Comparison of ENCODE assay signal across 14 mouse cellular contexts in the genomic region with DNA sequence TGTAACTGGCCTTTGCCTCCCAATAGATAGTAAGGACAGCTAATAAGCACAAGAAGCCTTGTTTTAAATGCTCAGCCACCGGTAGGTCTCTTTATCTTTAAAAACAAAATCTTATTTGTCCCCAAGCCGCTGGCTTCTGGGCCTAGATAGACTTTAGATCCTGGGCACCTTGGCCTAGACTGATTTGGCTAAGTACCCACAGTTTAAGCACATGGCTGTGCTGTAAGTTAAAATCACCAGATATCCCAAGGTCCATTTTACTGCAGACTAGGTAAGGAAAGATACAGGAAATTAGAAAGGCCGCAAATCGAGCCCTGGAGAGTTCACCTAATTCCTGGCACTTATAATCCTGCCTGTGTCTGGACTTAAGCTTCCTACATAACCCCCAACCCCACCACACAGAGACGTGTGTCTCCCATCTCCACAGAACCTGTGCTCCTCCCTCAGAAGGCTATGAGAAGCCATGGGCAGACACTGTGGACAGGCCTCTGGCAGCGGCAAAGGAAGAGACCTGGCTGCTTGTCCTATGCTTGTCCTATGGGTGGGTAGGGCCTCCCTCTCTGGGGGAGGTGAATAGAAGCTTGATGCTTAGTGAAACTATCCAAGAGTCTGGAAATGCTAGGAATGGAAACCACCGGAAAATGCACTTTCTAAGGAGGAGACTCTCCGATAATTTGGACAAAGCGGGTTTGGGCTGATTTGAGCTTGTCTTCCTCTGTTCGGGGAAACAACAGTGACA. TPM values are rescaled to one million over a fixed set of nuclear protein-coding genes. Genes with fewer than 3 reads are reported as not detected.
A peak's percentile ranks its signal among the peaks of the same experiment; 100 is the strongest.
DNase-seq lines count a peak whose midpoint lies in the region; ATAC-seq and TF ChIP-seq lines count a peak whose summit lies in the region.
"Had no signal": no experiment of that assay in that cellular context is flagged by ENCODE, and none has a peak within 500 bp of the region (broad histone marks: within the 10 kb centered on the region; RNA-seq: fewer than 3 reads in every experiment).

No protein-coding gene starts in this region.

- no peak for TF ChIP-seq CTCF in cerebellum, adult 2 months (IDR thresholded peaks at IDR 0.05; ENCODE audit: borderline replicate concordance, insufficient read depth, low read depth, low read length)

- no peak overlapping the region for H3K4me3 ChIP-seq in cerebellum, adult 2 months (replicated peaks; ENCODE audit: insufficient read depth, low read depth, low read length)
- no peak overlapping the region for H3K4me3 ChIP-seq in hindbrain, embryonic 13.5 days
- no peak overlapping the region for H3K4me3 ChIP-seq in hindbrain, embryonic 12.5 days
- no peak overlapping the region for H3K4me3 ChIP-seq in embryonic facial prominence, embryonic 10.5 days
- no peak overlapping the region for H3K4me3 ChIP-seq in midbrain, embryonic 16.5 days (ENCODE audit: low read depth, low read length)
- H3K4me3 ChIP-seq: heart, embryonic 13.5 days; myocyte; stomach, embryonic 15.5 days had no signal

- 37% methylated on average over 10 of the region's 10 CpGs for WGBS in cerebellum, adult 2 months
- 27% methylated on average over 10 of the region's 10 CpGs for WGBS in hindbrain, embryonic 13.5 days
- WGBS in hindbrain, embryonic 12.5 days = 15% methylated on average over 10 of the region's 10 CpGs
- 6% methylated on average over 10 of the region's 10 CpGs for WGBS in embryonic facial prominence, embryonic 10.5 days
- whole genome bisulfite sequencing in midbrain, embryonic 16.5 days = 38% methylated on average over 10 of the region's 10 CpGs

- no peaks in the 10 kb centered on the region for H3K36me3 ChIP-seq in hindbrain, embryonic 13.5 days
- no peaks in the 10 kb centered on the region for H3K36me3 ChIP-seq in hindbrain, embryonic 12.5 days
- H3K36me3 ChIP-seq in embryonic facial prominence, embryonic 10.5 days (replicated peaks) = no peaks in the 10 kb centered on the region
- no peaks in the 10 kb centered on the region for H3K36me3 ChIP-seq in midbrain, embryonic 16.5 days (ENCODE audit: control insufficient read depth, insufficient read depth, low read length)
- H3K36me3 ChIP-seq: heart, embryonic 13.5 days; stomach, embryonic 15.5 days had no signal

- H3K4me2 ChIP-seq in hindbrain, embryonic 13.5 days = peak overlapping the region; percentile 32; the same call in 1 of the 2 replicates
- H3K4me2 ChIP-seq in hindbrain, embryonic 12.5 days (replicated peaks) = no peak overlapping the region
- no peak overlapping the region; the same call in 1 of the 2 replicates for H3K4me2 ChIP-seq in midbrain, embryonic 16.5 days (ENCODE audit: low read length)
- H3K4me2 ChIP-seq: heart, embryonic 13.5 days; stomach, embryonic 15.5 days had no signal

- H3K27me3 ChIP-seq in cerebellum, adult 2 months (ENCODE audit: control insufficient read depth, insufficient read depth, low read length) = no peaks in the 10 kb centered on the region
- peaks cover 93% of the 10 kb centered on the region for H3K27me3 ChIP-seq in hindbrain, embryonic 13.5 days
- peaks cover 99% of the 10 kb centered on the region for H3K27me3 ChIP-seq in hindbrain, embryonic 12.5 days
- H3K27me3 ChIP-seq in embryonic facial prominence, embryonic 10.5 days (replicated peaks; ENCODE audit: low read depth, poor library complexity, severe bottlenecking) = peaks cover 100% of the 10 kb centered on the region
- peaks cover 69% of the 10 kb centered on the region for H3K27me3 ChIP-seq in midbrain, embryonic 16.5 days (ENCODE audit: control insufficient read depth, insufficient read depth, low read depth, low read length)

- H3K9me3 ChIP-seq in hindbrain, embryonic 13.5 days = no peaks in the 10 kb centered on the region
- no peaks in the 10 kb centered on the region for H3K9me3 ChIP-seq in hindbrain, embryonic 12.5 days (replicated peaks)
- no peaks in the 10 kb centered on the region for H3K9me3 ChIP-seq in embryonic facial prominence, embryonic 10.5 days
- no peaks in the 10 kb centered on the region for H3K9me3 ChIP-seq in midbrain, embryonic 16.5 days (replicated peaks; ENCODE audit: control insufficient read depth, low read length, poor library complexity, severe bottlenecking)
- H3K9me3 ChIP-seq: heart, embryonic 13.5 days; stomach, embryonic 15.5 days had no signal

- no peak for TF ChIP-seq POLR2A in cerebellum, adult 2 months (IDR thresholded peaks at IDR 0.05; ENCODE audit: borderline replicate concordance, insufficient read depth, low read length)

- DNase-seq in cerebellum, adult 2 months = peak; percentile 37 to 51
- no peak for DNase-seq in cerebellum, adult 11-12 months
- peak; percentile 41 for DNase-seq in embryonic facial prominence, embryonic 10.5 days (ENCODE audit: low spot score)
- no peak for DNase-seq in ovary, postnatal 10 days (ENCODE audit: low spot score)
- no peak for DNase-seq in frontal cortex, postnatal 14 days (ENCODE audit: low spot score in 2 of 2)
- DNase-seq: lung, postnatal 14 days; right cerebral cortex, adult 18-20 months had no signal

- ATAC-seq in hindbrain, embryonic 13.5 days (ENCODE audit: low FRiP score) = no peak
- ATAC-seq in hindbrain, embryonic 12.5 days (ENCODE audit: low FRiP score) = no peak
- ATAC-seq in midbrain, embryonic 16.5 days = no peak
- ATAC-seq: intestine, embryonic 16.5 days had no signal

- no peak overlapping the region; the same call in 1 of the 2 replicates for H3K9ac ChIP-seq in hindbrain, embryonic 13.5 days
- no peak overlapping the region for H3K9ac ChIP-seq in hindbrain, embryonic 12.5 days
- 0 out of 2 replicates have a peak overlapping the region, but pooled peaks have one; percentile 38 for H3K9ac ChIP-seq in midbrain, embryonic 16.5 days (ENCODE audit: low read depth, low read length)
- H3K9ac ChIP-seq: heart, embryonic 13.5 days; stomach, embryonic 15.5 days had no signal

- H3K4me1 ChIP-seq in cerebellum, adult 2 months (ENCODE audit: control insufficient read depth, insufficient read depth, low read length) = peaks cover 51% of the 10 kb centered on the region
- H3K4me1 ChIP-seq in hindbrain, embryonic 13.5 days (replicated peaks) = peaks cover 55% of the 10 kb centered on the region
- H3K4me1 ChIP-seq in hindbrain, embryonic 12.5 days = peaks cover 41% of the 10 kb centered on the region
- peaks cover 20% of the 10 kb centered on the region for H3K4me1 ChIP-seq in embryonic facial prominence, embryonic 10.5 days
- H3K4me1 ChIP-seq in midbrain, embryonic 16.5 days (ENCODE audit: control insufficient read depth, insufficient read depth, low read length) = peaks cover 19% of the 10 kb centered on the region

- peak overlapping the region; percentile 80 for H3K27ac ChIP-seq in cerebellum, adult 2 months (ENCODE audit: insufficient read depth, low read length)
- H3K27ac ChIP-seq in hindbrain, embryonic 13.5 days = peak overlapping the region; percentile 30
- H3K27ac ChIP-seq in hindbrain, embryonic 12.5 days = no peak overlapping the region
- no peak overlapping the region for H3K27ac ChIP-seq in embryonic facial prominence, embryonic 10.5 days (replicated peaks)
- peak overlapping the region; percentile 77 for H3K27ac ChIP-seq in midbrain, embryonic 16.5 days (ENCODE audit: low read length)
- H3K27ac ChIP-seq: heart, embryonic 13.5 days; stomach, embryonic 15.5 days had no signal

RNA-seq across cellular contexts. Expression of a gene that starts 22.1 kb away (rescaled TPM):
- 98.5 and 105 TPM in 2 replicates for polyA plus RNA-seq in cerebellum, adult 2 months (2012; rRNA removed)
- 35.3 and 44.1 TPM in 2 replicates for polyA plus RNA-seq in hindbrain, embryonic 13.5 days (2015; fragmentation: Nextera tagmentation; extraction: Ambion mirVana)
- 11.6 and 14.2 TPM in 2 replicates for polyA plus RNA-seq in hindbrain, embryonic 12.5 days (2016; fragmentation: Nextera tagmentation; extraction: Ambion mirVana)
- polyA plus RNA-seq in embryonic facial prominence, embryonic 10.5 days (2016; fragmentation: Nextera tagmentation; extraction: Ambion mirVana) = 0.29 and 0.77 TPM in 2 replicates
- 44.1 and 55.4 TPM in 2 replicates for polyA plus RNA-seq in midbrain, embryonic 16.5 days (2015; fragmentation: Nextera tagmentation; extraction: Ambion mirVana)

RNA-seq across cellular contexts. Expression of a gene that starts 44.6 kb away (rescaled TPM):
- polyA plus RNA-seq in cerebellum, adult 2 months (2012; rRNA removed) = 16.1 and 16.2 TPM in 2 replicates
- polyA plus RNA-seq in hindbrain, embryonic 13.5 days (2015; fragmentation: Nextera tagmentation; extraction: Ambion mirVana) = 10.8 and 11.5 TPM in 2 replicates
- polyA plus RNA-seq in hindbrain, embryonic 12.5 days (2016; fragmentation: Nextera tagmentation; extraction: Ambion mirVana) = 6.6 and 7.1 TPM in 2 replicates
- 2.8 and 3.0 TPM in 2 replicates for polyA plus RNA-seq in embryonic facial prominence, embryonic 10.5 days (2016; fragmentation: Nextera tagmentation; extraction: Ambion mirVana)
- 11.7 and 12.4 TPM in 2 replicates for polyA plus RNA-seq in midbrain, embryonic 16.5 days (2015; fragmentation: Nextera tagmentation; extraction: Ambion mirVana)

RNA-seq across cellular contexts. Expression of a gene that starts 53.3 kb away (rescaled TPM):
- 45.3 and 45.5 TPM in 2 replicates for polyA plus RNA-seq in cerebellum, adult 2 months (2012; rRNA removed)
- polyA plus RNA-seq in hindbrain, embryonic 13.5 days (2015; fragmentation: Nextera tagmentation; extraction: Ambion mirVana) = 37.3 and 37.8 TPM in 2 replicates
- polyA plus RNA-seq in hindbrain, embryonic 12.5 days (2016; fragmentation: Nextera tagmentation; extraction: Ambion mirVana) = 35.7 and 38.6 TPM in 2 replicates
- 45.2 and 47.3 TPM in 2 replicates for polyA plus RNA-seq in embryonic facial prominence, embryonic 10.5 days (2016; fragmentation: Nextera tagmentation; extraction: Ambion mirVana)
- 35.0 and 37.4 TPM in 2 replicates for polyA plus RNA-seq in midbrain, embryonic 16.5 days (2015; fragmentation: Nextera tagmentation; extraction: Ambion mirVana)

RNA-seq across cellular contexts. Expression of a gene that starts 55.3 kb away (rescaled TPM):
- polyA plus RNA-seq in cerebellum, adult 2 months (2012; rRNA removed) = 0.27 and 0.33 TPM in 2 replicates
- 1.0 and 2.3 TPM in 2 replicates for polyA plus RNA-seq in hindbrain, embryonic 13.5 days (2015; fragmentation: Nextera tagmentation; extraction: Ambion mirVana)
- polyA plus RNA-seq in hindbrain, embryonic 12.5 days (2016; fragmentation: Nextera tagmentation; extraction: Ambion mirVana) = 3.0 and 3.6 TPM in 2 replicates
- 1.6 and 3.6 TPM in 2 replicates for polyA plus RNA-seq in embryonic facial prominence, embryonic 10.5 days (2016; fragmentation: Nextera tagmentation; extraction: Ambion mirVana)
- 0.80 and 1.1 TPM in 2 replicates for polyA plus RNA-seq in midbrain, embryonic 16.5 days (2015; fragmentation: Nextera tagmentation; extraction: Ambion mirVana)

Comparison
In these comparisons a context has a peak if more than half of its experiments do, and no peak if none do; other contexts are left out.
1. DNase-seq: peak in cerebellum, adult 2 months (2 of 2) and embryonic facial prominence, embryonic 10.5 days (single experiment); none in cerebellum, adult 11-12 months (single experiment), ovary, postnatal 10 days (single experiment) and frontal cortex, postnatal 14 days (0 of 2).
2. H3K27ac ChIP-seq: peak in cerebellum, adult 2 months (single experiment), hindbrain, embryonic 13.5 days (single experiment) and midbrain, embryonic 16.5 days (single experiment); none in hindbrain, embryonic 12.5 days (single experiment) and embryonic facial prominence, embryonic 10.5 days (single experiment).